Mouse (Mus musculus) bone marrow, adult 2 months (tissue): ENCODE measurements around the gene Ecsit. TPM values are rescaled to one million over a fixed set of nuclear protein-coding genes. Genes with fewer than 3 reads are reported as not detected.

ENCODE experiments used
- H3K27ac ChIP-seq: fragments of 200-500 bp; 2 replicates; pipeline ENCODE4 v1.5.1; 2012; ENCODE audit warnings: low read depth, mild to moderate bottlenecking, control low read depth, inconsistent platforms, low read length; ENCODE audit not compliant: control insufficient read depth, poor library complexity, insufficient read depth
- H3K4me1 ChIP-seq: fragments of 200-500 bp; 2 replicates; pipeline ENCODE4 v1.6.1; 2011; ENCODE audit warnings: low read length; ENCODE audit not compliant: control insufficient read depth, insufficient read depth
- H3K4me3 ChIP-seq: fragments of 200-500 bp; replicated peaks from 2 replicates; pipeline ENCODE3; 2011; ENCODE audit warnings: mild to moderate bottlenecking, low read depth, low read length, control low read depth; ENCODE audit not compliant: control insufficient read depth
- CTCF ChIP-seq: fragments of 200-500 bp; IDR thresholded peaks from 2 replicates; pipeline ENCODE4 v1.5.1; 2011; ENCODE audit warnings: low read length, control low read depth; ENCODE audit not compliant: control insufficient read depth, insufficient read depth
- POLR2A ChIP-seq: fragments of 200-500 bp; IDR thresholded peaks from 2 replicates; pipeline ENCODE4 v1.6.1; 2011; ENCODE audit warnings: low read depth, mild to moderate bottlenecking, control low read depth, low read length, borderline replicate concordance; ENCODE audit not compliant: control insufficient read depth
- WGBS: fragments of 180-500 bp; shearing (Covaris S2); methylation state at CpG from one replicate; pipeline ENCODE4 v1.1.7; 2018; 5-methylcytosine and 5-hydroxymethylcytosine counted together
- polyA plus RNA-seq: library from polyadenylated mRNA; stranded (reverse); fragments of >200 nt; gene quantifications from 2 replicates; pipeline ENCODE4 v1.2.4, GENCODE M21; 2011; ENCODE audit warnings: low replicate concordance; ENCODE audit not compliant: missing spikeins, insufficient read depth, insufficient read length

Ecsit gene
- polyA plus RNA-seq, 1 experiment: 18.7 TPM

DNA sequence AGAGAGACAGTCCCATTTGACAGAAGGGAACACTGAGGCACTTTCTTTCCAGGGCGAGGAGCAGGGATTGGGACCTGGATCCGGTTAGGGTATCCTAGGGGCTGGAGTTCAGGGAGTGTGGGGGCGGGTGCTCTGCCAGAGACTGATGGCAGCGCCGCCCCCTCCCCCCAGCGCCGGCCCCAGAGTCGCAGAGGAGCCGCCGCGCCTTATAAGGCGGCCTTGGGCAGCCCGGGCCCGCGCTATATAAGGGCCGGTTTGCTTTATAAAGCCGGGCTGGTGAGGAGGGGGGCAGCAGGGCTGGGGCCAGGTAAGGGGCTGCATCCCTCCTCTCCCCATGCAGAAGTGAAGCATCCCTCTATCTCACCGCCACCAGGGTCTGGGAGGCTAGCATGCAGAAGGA is 14.7 kb upstream of the Ecsit start:
- TF ChIP-seq CTCF (no peak), POLR2A (no peak)
- no peak overlapping the region for H3K27ac ChIP-seq
- H3K4me1 ChIP-seq: no peaks in the 10 kb centered on the region; the same call in 1 of the 2 replicates
- H3K4me3 ChIP-seq: no peak overlapping the region
- 13% methylated on average over 18 of the region's 18 CpGs for WGBS

DNA sequence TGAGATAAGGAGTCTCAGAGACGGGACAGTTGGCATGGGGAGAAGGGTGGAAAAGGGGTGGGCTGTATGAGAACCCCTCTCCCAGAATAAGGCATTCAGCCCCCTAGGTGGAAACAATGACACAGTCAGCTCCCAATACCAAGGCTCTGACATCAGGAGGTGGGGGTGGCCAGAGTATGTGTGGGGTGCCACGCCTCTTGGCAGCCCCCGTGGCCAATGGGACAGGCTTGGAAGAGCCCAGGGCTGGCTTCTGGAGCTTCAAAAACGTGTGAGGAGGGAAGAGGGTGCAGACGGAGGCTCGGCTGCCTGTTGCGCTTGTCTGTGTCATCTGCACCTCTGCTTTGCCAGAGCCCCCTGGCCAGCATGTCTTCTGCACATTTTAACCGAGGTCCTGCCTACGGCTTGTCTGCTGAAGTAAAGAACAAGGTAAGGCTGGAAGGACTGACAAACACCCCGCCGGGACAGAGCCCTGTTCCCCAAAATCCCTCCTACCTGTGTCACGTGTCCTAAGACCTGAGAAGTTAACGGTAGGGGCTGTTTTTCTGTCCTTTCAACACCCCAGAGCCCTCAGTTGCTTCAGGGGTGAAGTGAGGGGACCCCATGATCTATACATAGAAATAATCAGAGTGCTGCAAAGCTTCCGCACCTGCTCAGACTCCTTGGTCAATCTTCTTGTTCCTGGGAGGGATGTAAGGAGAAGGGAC is 13.9 kb upstream of the Ecsit start, which contains the start of gene Cnn1:
TSS of gene Cnn1 (plus strand) at position 224 of the 704 bp plus-strand sequence.
- no peak within 1 kb of the TSS for H3K27ac ChIP-seq
- no peaks in the 10 kb centered on the region; the same call in 1 of the 2 replicates for H3K4me1 ChIP-seq
- 15% methylated on average over 14 of the region's 14 CpGs for WGBS
- no peak for TF ChIP-seq POLR2A
- TF ChIP-seq CTCF: no peak
- H3K4me3 ChIP-seq: no peak within 1 kb of the TSS

DNA sequence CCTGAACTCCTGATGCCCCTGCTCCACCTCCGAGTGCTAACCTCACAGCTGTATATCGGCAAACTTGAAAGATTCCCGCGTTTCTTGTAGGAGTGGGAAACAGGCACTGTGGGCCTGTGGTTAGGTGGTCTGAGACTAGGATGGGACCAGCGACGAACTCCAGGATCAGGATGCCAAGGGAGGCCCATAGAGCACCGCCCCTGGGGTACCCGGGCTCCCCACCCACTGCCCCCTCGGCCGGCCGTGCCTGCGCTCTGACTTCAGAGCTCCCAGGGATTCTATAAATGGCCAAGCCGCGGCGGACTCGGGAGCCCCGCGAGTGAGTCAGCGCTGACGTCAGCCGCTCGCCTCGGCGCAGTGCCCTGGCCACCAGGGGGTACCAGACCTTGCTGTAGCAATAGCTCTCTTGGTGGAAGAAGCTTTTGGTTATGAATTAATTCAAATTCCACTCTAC is 10.6 kb upstream of the Ecsit start:
- Histone ChIP-seq H3K27ac (no peak overlapping the region), H3K4me1 (no peaks in the 10 kb centered on the region; the same call in 1 of the 2 replicates), H3K4me3 (no peak overlapping the region)
- TF ChIP-seq POLR2A (peak; percentile 14; the same call in 1 of the 2 replicates), CTCF (peak; percentile 85)
- WGBS: under 1% methylated on average over 24 of the region's 24 CpGs

DNA sequence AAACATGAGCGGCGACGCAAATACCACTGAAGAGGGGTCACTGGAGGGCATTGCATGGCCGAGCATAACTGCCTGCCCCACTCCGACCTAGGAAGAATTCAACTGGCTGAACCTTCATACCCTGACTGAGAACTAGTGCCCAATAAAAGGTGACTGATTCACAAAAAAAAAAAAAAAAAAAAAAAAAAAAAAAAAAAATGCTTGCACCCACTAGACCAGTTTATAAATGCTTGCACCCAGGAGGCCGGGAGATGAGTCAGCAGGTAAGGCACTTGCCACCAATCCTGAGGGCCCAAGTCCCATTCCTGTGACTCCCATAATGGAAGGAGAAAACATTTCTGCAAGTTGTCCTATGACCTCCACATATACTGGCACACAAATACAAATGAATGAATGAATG is 7.5 kb upstream of the Ecsit start:
- Histone ChIP-seq H3K4me3 (no peak overlapping the region), H3K4me1 (no peaks in the 10 kb centered on the region; the same call in 1 of the 2 replicates), H3K27ac (no peak overlapping the region)
- TF ChIP-seq CTCF (no peak), POLR2A (no peak)
- WGBS: 83% methylated on average over 6 of the region's 6 CpGs

DNA sequence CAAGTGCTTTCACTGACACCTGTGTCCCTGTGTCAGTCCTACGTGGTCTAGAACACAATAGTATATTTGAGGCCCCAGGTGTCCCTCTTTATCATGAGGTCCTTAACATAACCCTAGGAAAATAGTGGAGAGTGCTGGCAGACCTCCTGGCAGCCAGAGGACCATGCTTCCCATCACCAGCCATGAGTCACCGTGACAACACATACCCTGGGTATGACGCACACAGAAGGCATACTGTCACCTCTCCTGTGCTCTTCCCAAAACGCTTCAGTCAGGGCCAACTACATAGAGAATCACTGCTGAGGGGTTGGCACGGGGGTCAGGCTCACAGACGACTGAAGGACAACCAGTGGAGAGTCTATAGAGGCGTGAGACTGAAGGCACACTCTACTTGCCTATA is 4.7 kb upstream of the Ecsit start:
- Histone ChIP-seq H3K4me1 (peaks cover 1% of the 10 kb centered on the region; the same call in 1 of the 2 replicates), H3K27ac (no peak overlapping the region), H3K4me3 (no peak overlapping the region)
- TF ChIP-seq POLR2A: no peak
- no peak for TF ChIP-seq CTCF
- 85% methylated on average over 7 of the region's 7 CpGs for WGBS

DNA sequence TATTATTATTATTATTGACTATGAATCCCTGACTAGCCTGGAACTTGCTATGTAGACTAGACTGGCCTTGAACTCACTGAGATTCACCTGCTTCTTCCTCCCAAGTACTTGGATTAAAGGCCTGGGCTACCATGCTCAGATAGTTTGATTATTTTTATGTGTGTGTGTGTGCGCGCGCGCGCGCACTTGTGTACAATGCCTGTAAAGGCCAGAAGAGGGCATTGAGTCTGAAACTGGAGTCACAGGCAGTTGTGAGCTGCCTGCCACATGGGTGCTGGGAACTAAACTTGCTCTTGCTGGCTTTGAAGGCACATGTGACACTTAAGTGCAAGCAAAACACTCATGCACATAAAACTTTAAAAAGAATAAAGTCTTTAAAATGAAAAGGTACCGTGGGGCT is 4.0 kb upstream of the Ecsit start:
- no peak for TF ChIP-seq CTCF
- TF ChIP-seq POLR2A: no peak
- Histone ChIP-seq H3K4me1 (peaks cover 2% of the 10 kb centered on the region; the same call in 1 of the 2 replicates), H3K27ac (no peak overlapping the region), H3K4me3 (no peak overlapping the region)
- 91% methylated on average over 7 of the region's 7 CpGs for WGBS

DNA sequence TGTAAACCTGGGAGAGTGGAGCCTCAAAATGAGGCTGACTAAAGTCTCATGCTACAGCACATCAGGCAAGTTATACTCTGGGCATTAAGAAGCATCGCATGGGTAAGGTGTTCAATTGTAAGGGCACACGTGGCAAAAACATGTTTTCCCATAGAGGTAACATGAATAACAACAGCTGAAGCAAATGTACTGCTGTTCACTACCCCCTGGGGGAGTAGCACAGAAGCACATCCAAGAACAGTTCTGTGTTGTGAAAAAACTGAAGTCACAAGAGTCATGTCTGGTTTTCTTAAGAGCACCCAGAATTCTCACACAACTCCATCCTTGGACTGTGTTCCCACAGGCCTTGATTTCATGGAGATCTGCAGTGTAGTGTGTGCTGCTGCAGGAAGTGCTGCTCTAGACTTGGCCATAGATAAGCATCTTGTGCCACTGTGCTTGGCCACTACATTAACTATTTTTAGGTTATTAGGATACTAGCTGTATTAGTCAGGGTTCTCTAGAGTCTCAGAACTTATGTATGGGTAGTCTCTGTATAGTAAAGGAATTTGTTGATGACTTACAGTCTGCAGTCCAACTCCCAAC is 1.9 kb upstream of the Ecsit start:
- TF ChIP-seq CTCF (no peak), POLR2A (no peak)
- Histone ChIP-seq H3K4me3 (no peak overlapping the region), H3K27ac (no peak overlapping the region), H3K4me1 (peaks cover 2% of the 10 kb centered on the region; the same call in 1 of the 2 replicates)
- 72% methylated on average over 2 of the region's 2 CpGs for WGBS

DNA sequence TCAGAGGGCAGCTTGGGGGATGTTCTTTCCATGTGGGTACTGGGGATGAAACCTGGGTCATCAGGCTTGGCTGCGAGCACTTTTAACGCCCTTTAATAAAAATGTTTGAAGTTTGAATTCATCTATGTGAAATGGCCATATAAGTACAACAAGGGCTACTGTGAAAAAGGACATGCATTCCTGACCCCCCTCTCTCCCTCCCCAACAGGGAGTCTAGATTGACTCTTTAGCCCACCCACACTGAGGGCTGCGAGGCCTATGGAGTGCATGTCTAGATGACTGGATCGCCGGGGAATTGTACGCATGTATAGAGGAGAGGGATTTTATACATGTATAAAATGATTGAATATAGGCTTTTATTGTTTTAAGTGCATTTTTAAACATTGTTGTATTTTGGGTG is 774 bp upstream of the Ecsit start:
- 96% methylated on average over 6 of the region's 6 CpGs for WGBS
- Histone ChIP-seq H3K4me1 (peaks cover 2% of the 10 kb centered on the region; the same call in 1 of the 2 replicates), H3K27ac (no peak overlapping the region), H3K4me3 (peak overlapping the region; percentile 95)
- TF ChIP-seq CTCF: no peak
- no peak for TF ChIP-seq POLR2A

DNA sequence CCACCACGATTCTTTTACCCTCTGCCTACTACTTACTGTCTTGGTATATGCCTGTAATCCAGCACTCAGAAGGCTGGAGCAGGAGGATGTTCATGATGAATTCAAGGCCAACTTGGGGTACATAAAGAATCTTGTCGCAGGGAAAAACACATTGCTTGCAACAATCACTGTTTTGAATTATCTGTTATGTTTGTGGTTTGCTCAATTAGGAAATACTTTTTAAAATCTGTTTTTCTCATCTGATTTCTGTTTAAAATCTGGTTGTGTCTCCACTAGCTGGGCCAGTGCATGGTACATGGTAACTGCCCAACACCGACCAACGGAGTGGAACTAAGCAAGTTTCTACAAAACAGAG is 594 bp downstream of the Ecsit start:
- TF ChIP-seq CTCF (no peak), POLR2A (no peak)
- H3K27ac ChIP-seq: no peak overlapping the region
- peak overlapping the region; percentile 95 for H3K4me3 ChIP-seq
- peaks cover 2% of the 10 kb centered on the region; the same call in 1 of the 2 replicates for H3K4me1 ChIP-seq
- 18% methylated on average over 4 of the region's 4 CpGs for WGBS
